Mouse (Mus musculus) kidney, embryonic 14.5 days (tissue): ENCODE data around the gene Amh. TPM values are rescaled to one million over a fixed set of nuclear protein-coding genes. Genes with fewer than 3 reads are reported as not detected.

Source experiments
- ATAC-seq: fragments of 200-750 bp; cut with Nextera tagmentation; 2 replicates; pipeline ENCODE4 v1.8.0; 2017; ENCODE audit warnings: moderate number of reproducible peaks, mild to moderate bottlenecking, moderate TSS enrichment, moderate library complexity; ENCODE audit not compliant: low FRiP score, low TSS enrichment
- H3K27ac ChIP-seq: fragments of 300-500 bp; sonication (generic); 2 replicates; pipeline ENCODE4 v1.5.1; 2014; ENCODE audit warnings: low read depth, mild to moderate bottlenecking, low read length, moderate library complexity, mixed read lengths
- H3K27me3 ChIP-seq: fragments of 300-500 bp; sonication (generic); 2 replicates; pipeline ENCODE4 v1.6.1; 2014; ENCODE audit warnings: mild to moderate bottlenecking, low read length; ENCODE audit not compliant: control insufficient read depth, insufficient read depth
- H3K36me3 ChIP-seq: fragments of 300-500 bp; sonication (generic); 2 replicates; pipeline ENCODE4 v1.6.1; 2014; ENCODE audit warnings: low read length, mixed read lengths; ENCODE audit not compliant: control insufficient read depth, insufficient read depth
- H3K4me1 ChIP-seq: fragments of 300-500 bp; sonication (generic); 2 replicates; pipeline ENCODE4 v1.6.1; 2014; ENCODE audit warnings: low read length, mixed read lengths; ENCODE audit not compliant: control insufficient read depth, insufficient read depth
- H3K4me2 ChIP-seq: fragments of 300-500 bp; sonication (generic); replicated peaks from 2 replicates; pipeline ENCODE4 v1.6.1; 2014; ENCODE audit warnings: low read depth, mild to moderate bottlenecking, low read length
- H3K4me3 ChIP-seq: fragments of 300-500 bp; sonication (generic); 2 replicates; pipeline ENCODE4 v1.5.1; 2014; ENCODE audit warnings: mild to moderate bottlenecking, low read length
- H3K9ac ChIP-seq: fragments of 300-500 bp; sonication (generic); 2 replicates; pipeline ENCODE4 v1.6.1; 2014; ENCODE audit warnings: low read depth, mild to moderate bottlenecking, low read length, moderate library complexity
- H3K9me3 ChIP-seq: fragments of 300-500 bp; sonication (generic); 2 replicates; pipeline ENCODE4 v1.6.1; 2016; ENCODE audit warnings: low read length; ENCODE audit not compliant: control insufficient read depth
- WGBS: fragments of 180-500 bp; shearing (Covaris S2); extraction: QIAGEN DNeasy Blood & Tissue Kit; methylation state at CpG from one replicate; pipeline ENCODE4 v1.1.7; 2014; 5-methylcytosine and 5-hydroxymethylcytosine counted together
- polyA plus RNA-seq: library from polyadenylated mRNA; unstranded; fragments of >200 nt; fragmentation: Nextera tagmentation; extraction: Ambion mirVana; gene quantifications from 2 replicates; pipeline ENCODE4 v1.2.1, GENCODE M21; 2014

Gene Amh
- polyA plus RNA-seq, 1 experiment from 2014 or later, result not detected

DNA sequence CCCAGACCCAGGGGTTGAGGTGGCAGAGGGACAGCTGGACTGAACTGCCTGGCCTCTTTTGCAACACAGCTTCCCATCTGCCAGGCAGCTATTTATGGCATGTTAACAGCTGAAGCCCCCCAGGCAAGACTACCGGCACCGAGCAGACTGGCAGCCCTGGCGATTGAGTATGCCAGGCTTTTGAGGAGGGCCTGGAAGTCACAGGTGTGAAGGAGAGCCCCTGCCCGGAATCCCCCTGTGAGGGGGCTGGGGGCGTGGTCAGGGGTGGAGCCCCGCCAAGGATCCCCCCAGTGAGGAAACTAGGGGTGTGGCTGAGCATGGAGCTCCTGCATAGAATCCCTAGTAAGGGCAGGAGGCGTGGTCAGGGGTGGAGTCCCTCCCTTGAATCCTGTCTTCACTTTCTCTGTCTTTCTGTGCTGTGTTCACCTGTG lies 31.9 kb downstream of the Amh start:
- H3K4me1 ChIP-seq, result no peaks in the 10 kb centered on the region
- H3K27me3 ChIP-seq, result peaks cover 42% of the 10 kb centered on the region
- no peaks in the 10 kb centered on the region for H3K36me3 ChIP-seq
- peaks cover 11% of the 10 kb centered on the region for H3K9me3 ChIP-seq
- H3K4me2 ChIP-seq, result no peak overlapping the region
- H3K9ac ChIP-seq, result no peak overlapping the region
- no peak overlapping the region for H3K27ac ChIP-seq
- ATAC-seq, result no peak
- no peak overlapping the region for H3K4me3 ChIP-seq
- 51% methylated on average over 7 of the region's 7 CpGs for WGBS

DNA sequence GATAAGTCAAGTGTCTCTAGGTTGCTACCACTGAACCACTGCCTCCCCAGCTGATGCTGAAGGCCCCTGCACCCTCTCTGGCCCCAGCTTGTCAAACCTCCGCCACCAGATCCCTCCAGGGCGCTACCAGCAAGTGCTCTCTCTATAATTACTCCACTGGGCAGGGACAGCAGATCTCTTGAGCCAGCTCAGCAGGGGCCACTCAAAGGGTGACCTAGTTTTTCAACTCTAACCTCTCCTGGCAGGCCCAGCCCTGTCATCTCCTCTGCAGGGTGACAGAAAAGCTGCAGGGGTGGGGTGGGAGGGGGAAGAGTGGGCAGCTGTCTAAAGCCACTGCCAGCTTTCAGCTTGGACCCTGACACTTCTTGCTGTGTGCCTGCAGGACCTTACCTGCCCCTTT lies 32.8 kb downstream of the Amh start:
- no peaks in the 10 kb centered on the region for H3K4me1 ChIP-seq
- no peak overlapping the region for H3K9ac ChIP-seq
- no peaks in the 10 kb centered on the region for H3K36me3 ChIP-seq
- WGBS, result 20% methylated on average over 2 of the region's 2 CpGs
- peaks cover 11% of the 10 kb centered on the region for H3K9me3 ChIP-seq
- H3K4me2 ChIP-seq, result no peak overlapping the region
- ATAC-seq, result no peak
- H3K27ac ChIP-seq, result no peak overlapping the region
- peaks cover 51% of the 10 kb centered on the region for H3K27me3 ChIP-seq
- no peak overlapping the region for H3K4me3 ChIP-seq

DNA sequence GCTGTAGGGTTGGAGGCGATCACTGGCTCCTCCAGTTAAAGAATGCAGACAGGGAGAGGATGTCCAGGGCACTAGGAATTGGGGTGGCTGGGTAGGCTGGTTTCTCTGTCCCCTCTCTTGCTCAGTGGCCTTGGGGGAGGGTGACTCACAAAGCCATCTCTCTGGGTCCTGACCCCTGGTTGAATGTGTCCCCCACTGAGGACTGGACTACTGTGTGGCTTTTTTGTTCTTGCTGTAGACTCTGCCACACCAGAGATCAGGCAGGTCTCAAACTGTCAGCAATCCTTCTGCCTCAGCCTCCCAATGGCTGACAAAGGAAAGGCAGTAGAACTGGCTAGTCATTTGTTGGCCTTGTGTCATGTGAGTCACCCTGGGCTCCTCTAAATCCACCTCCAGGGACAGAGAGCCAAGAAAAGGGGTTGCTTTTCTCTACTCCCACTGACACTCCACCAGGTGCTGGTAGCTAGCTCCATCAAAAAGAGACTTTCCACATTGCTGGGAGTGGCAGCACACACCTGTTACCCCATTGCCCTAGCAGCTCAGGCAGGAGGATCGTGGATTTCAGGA lies 33.4 kb downstream of the Amh start:
- peaks cover under 1% of the 10 kb centered on the region; the same call in 1 of the 2 replicates for H3K4me1 ChIP-seq
- no peak overlapping the region for H3K4me2 ChIP-seq
- ATAC-seq, result no peak
- H3K27ac ChIP-seq, result no peak overlapping the region
- no peak overlapping the region for H3K4me3 ChIP-seq
- peaks cover 54% of the 10 kb centered on the region for H3K27me3 ChIP-seq
- no peak overlapping the region for H3K9ac ChIP-seq
- 53% methylated on average over 2 of the region's 2 CpGs for WGBS
- peaks cover 11% of the 10 kb centered on the region for H3K9me3 ChIP-seq
- H3K36me3 ChIP-seq, result no peaks in the 10 kb centered on the region

DNA sequence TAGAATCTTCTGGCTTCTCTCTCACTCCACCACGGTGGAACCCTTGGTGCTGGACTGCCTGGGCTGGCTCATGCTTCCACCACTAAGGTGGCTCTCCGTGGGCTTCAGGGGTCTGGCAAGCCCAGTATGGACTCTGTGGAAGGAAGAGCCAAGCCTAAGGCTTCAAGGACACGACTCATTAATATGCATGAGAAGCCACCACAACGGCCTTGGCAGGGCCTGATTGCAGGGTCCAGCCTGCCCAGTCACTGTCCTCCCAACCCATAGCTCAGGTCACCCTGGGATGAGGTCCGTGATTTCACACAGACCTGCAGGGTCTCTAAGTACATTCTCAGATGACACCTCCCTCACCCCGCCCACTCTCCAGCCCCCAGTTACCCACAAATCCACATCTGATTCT lies 34.8 kb downstream of the Amh start:
- no peak overlapping the region for H3K27ac ChIP-seq
- no peak overlapping the region for H3K9ac ChIP-seq
- H3K4me2 ChIP-seq, result no peak overlapping the region
- no peaks in the 10 kb centered on the region for H3K36me3 ChIP-seq
- H3K4me1 ChIP-seq, result peaks cover 9% of the 10 kb centered on the region
- no peak overlapping the region for H3K4me3 ChIP-seq
- peaks cover 54% of the 10 kb centered on the region for H3K27me3 ChIP-seq
- WGBS, result 51% methylated on average over 6 of the region's 6 CpGs
- ATAC-seq, result no peak
- peaks cover 4% of the 10 kb centered on the region for H3K9me3 ChIP-seq

DNA sequence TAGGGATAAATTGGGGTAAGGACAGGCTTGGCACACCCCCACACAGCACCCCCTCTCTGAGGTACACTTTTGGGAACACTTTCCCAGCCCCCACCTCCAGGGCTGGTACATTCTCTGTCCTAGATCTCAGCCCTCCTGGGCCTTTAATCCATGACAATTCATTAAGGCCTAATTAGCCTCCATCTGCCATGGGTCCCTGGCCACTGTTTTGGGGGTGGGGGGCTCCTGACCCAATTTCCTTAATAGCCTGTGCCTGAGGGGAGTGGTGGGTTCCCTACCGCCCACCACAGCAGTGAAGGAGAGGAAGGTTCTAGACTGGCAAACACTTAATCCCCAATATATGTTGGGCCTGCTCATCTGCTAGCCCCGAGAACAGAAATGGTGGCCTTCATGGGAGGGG lies 36.6 kb downstream of the Amh start:
- Histone ChIP-seq H3K9ac (no peak overlapping the region), H3K4me3 (no peak overlapping the region), H3K27ac (no peak overlapping the region), H3K9me3 (no peaks in the 10 kb centered on the region), H3K4me1 (peaks cover 9% of the 10 kb centered on the region), H3K4me2 (no peak overlapping the region), H3K36me3 (no peaks in the 10 kb centered on the region), H3K27me3 (peaks cover 48% of the 10 kb centered on the region)
- ATAC-seq, result no peak
- 78% methylated on average over 2 of the region's 2 CpGs for WGBS

DNA sequence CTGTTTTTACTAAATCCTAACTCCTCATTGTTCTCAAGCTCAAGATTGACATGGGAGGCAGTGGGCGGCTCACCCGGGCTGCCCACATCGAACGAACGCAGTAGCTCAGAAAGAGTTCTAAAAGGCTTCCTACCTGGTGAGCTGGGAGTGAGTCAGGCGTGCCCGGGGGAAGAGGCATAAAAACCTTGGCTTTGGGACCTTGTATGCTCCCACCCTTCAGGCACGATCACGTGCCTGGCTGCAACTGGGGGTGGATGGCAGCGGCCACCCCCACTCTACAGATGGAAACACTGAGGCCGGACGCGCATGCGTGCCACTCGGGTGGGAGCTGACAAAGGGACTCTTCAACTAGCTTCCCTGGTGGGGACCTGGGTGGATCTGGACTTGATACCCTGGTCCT lies 37.3 kb downstream of the Amh start:
- Histone ChIP-seq H3K9ac (no peak overlapping the region), H3K9me3 (no peaks in the 10 kb centered on the region), H3K4me1 (peaks cover 9% of the 10 kb centered on the region), H3K27me3 (peaks cover 45% of the 10 kb centered on the region), H3K4me3 (no peak overlapping the region), H3K36me3 (no peaks in the 10 kb centered on the region), H3K27ac (no peak overlapping the region), H3K4me2 (no peak overlapping the region)
- WGBS, result 76% methylated on average over 15 of the region's 15 CpGs
- no peak for ATAC-seq

DNA sequence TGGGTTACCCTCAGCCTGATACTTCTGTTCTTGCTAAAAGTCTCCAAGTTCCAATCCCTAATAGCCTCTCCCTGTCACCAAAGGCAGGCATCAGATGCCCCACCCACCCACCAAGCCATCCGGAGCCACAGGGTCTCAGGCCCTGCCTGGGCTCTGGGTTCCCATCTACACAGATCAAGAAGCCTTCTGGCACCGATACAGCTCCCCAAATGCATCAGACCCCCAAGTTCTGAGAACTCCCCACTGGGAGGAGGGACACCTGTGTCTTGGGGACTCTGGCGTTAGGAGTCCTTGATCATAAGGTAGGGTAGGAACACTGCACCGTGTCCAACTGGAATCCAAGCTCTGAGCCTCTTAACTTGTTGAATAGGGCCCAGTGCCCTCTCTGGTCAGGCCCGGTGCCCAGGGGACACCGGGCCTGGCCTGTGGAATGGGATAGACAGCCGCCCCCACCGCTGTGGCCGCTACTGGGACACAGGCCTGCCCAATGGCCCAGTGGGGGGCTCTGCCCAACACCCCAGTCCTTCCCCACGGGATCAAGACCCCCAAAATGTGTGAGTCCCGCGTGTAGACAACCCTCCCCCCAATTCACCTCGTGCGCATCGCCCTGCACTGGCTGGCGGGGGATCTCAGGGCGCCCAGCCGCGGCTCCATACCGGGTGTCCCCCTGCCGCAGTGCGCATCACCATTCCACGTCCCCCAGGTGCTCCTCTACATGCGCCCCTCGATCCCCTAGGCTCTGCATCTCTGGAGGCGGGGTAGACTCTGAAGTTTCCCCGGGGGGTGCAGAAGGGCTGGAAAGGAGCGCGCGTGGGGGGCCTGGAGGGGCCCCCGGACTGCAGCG lies 38.3 kb downstream of the Amh start:
- H3K9me3 ChIP-seq, result no peaks in the 10 kb centered on the region
- H3K27me3 ChIP-seq, result peaks cover 45% of the 10 kb centered on the region
- ATAC-seq, result no peak; the same call in 1 of the 2 replicates
- H3K4me2 ChIP-seq, result peak overlapping the region; percentile 87
- H3K9ac ChIP-seq, result peak overlapping the region; percentile 55
- peaks cover 9% of the 10 kb centered on the region for H3K4me1 ChIP-seq
- H3K36me3 ChIP-seq, result no peaks in the 10 kb centered on the region
- H3K27ac ChIP-seq, result no peak overlapping the region
- peak overlapping the region; percentile 47 for H3K4me3 ChIP-seq
- 11% methylated on average over 32 of the region's 32 CpGs for WGBS

DNA sequence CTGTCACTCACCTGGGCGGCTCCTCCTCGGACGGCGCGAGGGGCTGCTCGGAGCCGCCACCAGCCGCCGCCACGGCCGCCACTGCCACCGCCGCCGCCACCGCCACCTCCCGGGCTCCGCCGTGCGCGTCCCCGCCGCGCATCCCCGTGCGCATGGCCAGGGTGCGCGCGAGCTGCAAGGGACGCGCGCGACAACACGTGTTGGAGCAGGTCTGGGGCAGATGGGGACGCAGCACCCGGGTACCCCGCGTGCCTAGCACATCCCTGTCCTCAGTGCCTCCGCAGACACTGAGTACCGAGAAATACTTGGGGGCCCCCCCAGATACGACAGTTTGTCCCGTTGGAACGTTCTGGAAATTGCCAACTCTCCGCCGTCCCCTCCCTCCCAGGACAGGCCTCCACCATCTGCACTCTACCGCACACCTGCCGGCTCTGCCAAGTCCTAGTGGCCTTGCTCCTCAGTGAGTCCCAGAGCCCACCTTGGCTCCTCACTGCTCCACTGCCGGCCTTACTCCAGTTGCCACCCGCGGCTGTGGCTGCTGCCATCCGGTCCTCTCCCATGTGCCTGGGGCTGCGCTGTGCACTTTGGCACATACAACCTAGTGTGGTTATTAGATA lies 39.0 kb downstream of the Amh start, which contains the start of gene Lingo3:
Lingo3 (minus strand) TSS at position 109 of the 617 bp plus-strand sequence.
- peak within 1 kb of the TSS; percentile 87 for H3K4me2 ChIP-seq
- H3K27ac ChIP-seq, result no peak within 1 kb of the TSS
- H3K9me3 ChIP-seq, result no peaks in the 10 kb centered on the region
- no peak; the same call in none of the 2 replicates for ATAC-seq
- peak within 1 kb of the TSS; percentile 47 for H3K4me3 ChIP-seq
- 5% methylated on average over 27 of the region's 51 CpGs for WGBS
- peaks cover 43% of the 10 kb centered on the region for H3K27me3 ChIP-seq
- H3K9ac ChIP-seq, result peak within 1 kb of the TSS; percentile 55
- no peaks in the 10 kb centered on the region for H3K36me3 ChIP-seq
- H3K4me1 ChIP-seq, result peaks cover 9% of the 10 kb centered on the region
